Mouse (Mus musculus) myocyte (in vitro differentiated cells): ENCODE results near the gene Spata17. TPM values are rescaled to one million over a fixed set of nuclear protein-coding genes. Genes with fewer than 3 reads are reported as not detected.

Experiments
- H3K27me3 ChIP-seq: one replicate; pipeline ENCODE4 v1.6.1; 2011; ENCODE audit not compliant: control insufficient read depth, insufficient read depth, insufficient read length
- H3K36me3 ChIP-seq: one replicate; pipeline ENCODE4 v1.6.1; 2011; ENCODE audit not compliant: control insufficient read depth, insufficient read depth
- H3K4me2 ChIP-seq: one replicate; pipeline ENCODE4 v1.6.1; 2011; ENCODE audit warnings: low read depth, control low read depth
- H3K4me3 ChIP-seq: one replicate; pipeline ENCODE4 v1.5.1; 2011; ENCODE audit warnings: mild to moderate bottlenecking, control low read depth, moderate library complexity
- H3K79me2 ChIP-seq: one replicate; pipeline ENCODE4 v1.6.1; 2011; ENCODE audit not compliant: control insufficient read depth, insufficient read depth
- H3ac ChIP-seq: one replicate; pipeline ENCODE4 v1.6.1; 2011; ENCODE audit not compliant: control insufficient read depth, insufficient read length
- CEBPB ChIP-seq: IDR thresholded peaks from 2 replicates; pipeline ENCODE4 v1.6.1; 2011; ENCODE audit warnings: mild to moderate bottlenecking, moderate library complexity; ENCODE audit not compliant: poor library complexity, insufficient read depth, severe bottlenecking
- E2F4 ChIP-seq: IDR thresholded peaks from one replicate; pipeline ENCODE4 v1.6.1; 2011; ENCODE audit warnings: mild to moderate bottlenecking, control low read depth, moderate library complexity; ENCODE audit not compliant: insufficient read depth
- MAX ChIP-seq: IDR thresholded peaks from one replicate; pipeline ENCODE4 v1.6.1; 2011; ENCODE audit warnings: low read depth, mild to moderate bottlenecking, control low read depth
- MYOD1 ChIP-seq, 3 experiments: IDR thresholded peaks; one replicate each; pipeline ENCODE4 v1.6.1; 2011; ENCODE audit warnings: control low read depth in 2 of 3, low read depth in 2 of 3, mild to moderate bottlenecking in 2 of 3, moderate library complexity in 1 of 3; ENCODE audit not compliant: insufficient read length in 2 of 3, control insufficient read depth in 1 of 3
- MYOG ChIP-seq, 3 experiments: IDR thresholded peaks; one replicate each; pipeline ENCODE4 v1.6.1; 2011; ENCODE audit warnings: control low read depth in 2 of 3, low read depth in 2 of 3, mild to moderate bottlenecking in 2 of 3; ENCODE audit not compliant: insufficient read length in 2 of 3, control insufficient read depth in 1 of 3, insufficient read depth in 1 of 3
- POLR2A ChIP-seq: IDR thresholded peaks from one replicate; pipeline ENCODE4 v1.6.1; 2011; ENCODE audit warnings: low read depth, mild to moderate bottlenecking, control low read depth, moderate library complexity; ENCODE audit not compliant: insufficient read length
- POLR2AphosphoS2 ChIP-seq: IDR thresholded peaks from one replicate; pipeline ENCODE4 v1.6.1; 2011; ENCODE audit warnings: low read depth, control low read depth; ENCODE audit not compliant: insufficient read length
- REST ChIP-seq: IDR thresholded peaks from one replicate; pipeline ENCODE4 v1.6.1; 2011; ENCODE audit warnings: mild to moderate bottlenecking, control low read depth, moderate library complexity; ENCODE audit not compliant: insufficient read depth, insufficient read length
- SRF ChIP-seq: IDR thresholded peaks from one replicate; pipeline ENCODE4 v1.6.1; 2011; ENCODE audit warnings: low read depth; ENCODE audit not compliant: control insufficient read depth, insufficient read length
- TCF12 ChIP-seq: IDR thresholded peaks from one replicate; pipeline ENCODE4 v1.6.1; 2011; ENCODE audit warnings: mild to moderate bottlenecking, control low read depth; ENCODE audit not compliant: poor library complexity, insufficient read depth, severe bottlenecking
- TCF3 ChIP-seq: IDR thresholded peaks from one replicate; pipeline ENCODE4 v1.6.1; 2011; ENCODE audit warnings: low read depth, control low read depth; ENCODE audit not compliant: insufficient read length
- USF1 ChIP-seq: IDR thresholded peaks from one replicate; pipeline ENCODE4 v1.6.1; 2011; ENCODE audit warnings: low read depth, mild to moderate bottlenecking, control low read depth, moderate library complexity
- polyA plus RNA-seq: library from polyadenylated mRNA; unstranded; fragments of >200 nt; fragmentation: generic; extraction: Trizol; gene quantifications from one replicate; pipeline ENCODE4 v1.2.1, GENCODE M21; 2012; ENCODE audit warnings: missing spikeins

The Spata17 gene
- polyA plus RNA-seq, 1 experiment, result 0.05 TPM

GRCm38 (mm10) chr1:187169646-187170045 is 45.6 kb downstream of the Spata17 start:
- Histone ChIP-seq H3K36me3 (no peaks in the 10 kb centered on the region), H3K4me3 (no peak overlapping the region), H3ac (no peak overlapping the region), H3K79me2 (no peaks in the 10 kb centered on the region), H3K27me3 (no peaks in the 10 kb centered on the region), H3K4me2 (no peak overlapping the region)
- TF ChIP-seq TCF3, result no peak

- Histone ChIP-seq H3K79me2 (no peaks in the 10 kb centered on the region), H3K4me2 (no peak overlapping the region), H3K27me3 (no peaks in the 10 kb centered on the region), H3ac (no peak overlapping the region), H3K36me3 (no peaks in the 10 kb centered on the region), H3K4me3 (no peak overlapping the region)
- no peak for TF ChIP-seq POLR2A
- TF ChIP-seq CEBPB, result no peak
- no peak for TF ChIP-seq REST
- no peak for TF ChIP-seq MYOD1 (IDR thresholded peaks at IDR 0.05; ENCODE audit: control insufficient read depth in 1 of 3, insufficient read length in 2 of 3, low read depth in 2 of 3)
- no peak for TF ChIP-seq E2F4
These were observed 51.7 kb downstream of the Spata17 start for GRCm38 (mm10) chr1:187163571-187163970.

GRCm38 (mm10) chr1:187155658-187156057 is 59.6 kb downstream of the Spata17 start:
- no peaks in the 10 kb centered on the region for H3K79me2 ChIP-seq
- no peak overlapping the region for H3ac ChIP-seq
- no peak overlapping the region for H3K4me2 ChIP-seq
- no peak overlapping the region for H3K4me3 ChIP-seq
- H3K27me3 ChIP-seq, result no peaks in the 10 kb centered on the region
- H3K36me3 ChIP-seq, result no peaks in the 10 kb centered on the region
- TF ChIP-seq CEBPB (no peak), POLR2AphosphoS2 (no peak), TCF12 (no peak), TCF3 (no peak), SRF (no peak), USF1 (no peak), MYOD1 (IDR thresholded peaks at IDR 0.05; ENCODE audit: control insufficient read depth in 1 of 3, insufficient read length in 2 of 3, low read depth in 2 of 3) (no peak), MYOG (IDR thresholded peaks at IDR 0.05; ENCODE audit: control insufficient read depth in 1 of 3, insufficient read depth in 1 of 3, insufficient read length in 2 of 3, low read depth in 2 of 3) (no peak)

- no peak overlapping the region for H3K4me3 ChIP-seq
- TF ChIP-seq TCF3, result no peak
- TF ChIP-seq MYOD1 (IDR thresholded peaks at IDR 0.05; ENCODE audit: control insufficient read depth in 1 of 3, insufficient read length in 2 of 3, low read depth in 2 of 3), result no peak
- TF ChIP-seq CEBPB, result no peak
- no peak for TF ChIP-seq POLR2AphosphoS2
- no peak for TF ChIP-seq SRF
- TF ChIP-seq REST, result no peak
- no peak for TF ChIP-seq TCF12
- TF ChIP-seq MYOG (IDR thresholded peaks at IDR 0.05; ENCODE audit: control insufficient read depth in 1 of 3, insufficient read depth in 1 of 3, insufficient read length in 2 of 3, low read depth in 2 of 3), result no peak
- TF ChIP-seq USF1, result no peak
- no peak for TF ChIP-seq POLR2A
- TF ChIP-seq MAX, result no peak
- no peak for TF ChIP-seq E2F4
- H3ac ChIP-seq, result no peak overlapping the region
- H3K36me3 ChIP-seq, result no peaks in the 10 kb centered on the region
- H3K79me2 ChIP-seq, result no peaks in the 10 kb centered on the region
- H3K4me2 ChIP-seq, result no peak overlapping the region
- no peaks in the 10 kb centered on the region for H3K27me3 ChIP-seq
These were observed 61.6 kb downstream of the Spata17 start for GRCm38 (mm10) chr1:187153681-187154080.

GRCm38 (mm10) chr1:187152571-187152970 is 62.7 kb downstream of the Spata17 start:
- TF ChIP-seq POLR2A (no peak), CEBPB (no peak), MYOG (IDR thresholded peaks at IDR 0.05; ENCODE audit: control insufficient read depth in 1 of 3, insufficient read depth in 1 of 3, insufficient read length in 2 of 3, low read depth in 2 of 3) (no peak), E2F4 (no peak), SRF (no peak), TCF3 (no peak)
- Histone ChIP-seq H3K79me2 (no peaks in the 10 kb centered on the region), H3K27me3 (no peaks in the 10 kb centered on the region), H3ac (no peak overlapping the region), H3K4me2 (no peak overlapping the region), H3K4me3 (no peak overlapping the region), H3K36me3 (no peaks in the 10 kb centered on the region)

GRCm38 (mm10) chr1:187142984-187143383 is 72.3 kb downstream of the Spata17 start:
- Histone ChIP-seq H3K79me2 (no peaks in the 10 kb centered on the region), H3K27me3 (no peaks in the 10 kb centered on the region), H3K4me3 (no peak overlapping the region), H3K4me2 (no peak overlapping the region), H3K36me3 (no peaks in the 10 kb centered on the region), H3ac (no peak overlapping the region)
- TF ChIP-seq REST (no peak), E2F4 (no peak), MYOD1 (IDR thresholded peaks at IDR 0.05; ENCODE audit: control insufficient read depth in 1 of 3, insufficient read length in 2 of 3, low read depth in 2 of 3) (no peak), POLR2A (no peak), MAX (no peak), MYOG (IDR thresholded peaks at IDR 0.05; ENCODE audit: control insufficient read depth in 1 of 3, insufficient read depth in 1 of 3, insufficient read length in 2 of 3, low read depth in 2 of 3) (no peak), TCF3 (no peak), CEBPB (no peak), POLR2AphosphoS2 (no peak), SRF (no peak), TCF12 (no peak), USF1 (no peak)
